Mouse (Mus musculus) heart, postnatal 0 days (tissue): ENCODE measurements around the gene Oip5.

Source experiments
- CTCF ChIP-seq: IDR thresholded peaks from 2 replicates; pipeline ENCODE4 v1.5.1; 2016; ENCODE audit warnings: antibody characterized with exemption, control low read depth, low read depth
- EP300 ChIP-seq: IDR thresholded peaks from 2 replicates; pipeline ENCODE4 v1.6.1; 2016; ENCODE audit warnings: antibody characterized with exemption, low read depth

DNA sequence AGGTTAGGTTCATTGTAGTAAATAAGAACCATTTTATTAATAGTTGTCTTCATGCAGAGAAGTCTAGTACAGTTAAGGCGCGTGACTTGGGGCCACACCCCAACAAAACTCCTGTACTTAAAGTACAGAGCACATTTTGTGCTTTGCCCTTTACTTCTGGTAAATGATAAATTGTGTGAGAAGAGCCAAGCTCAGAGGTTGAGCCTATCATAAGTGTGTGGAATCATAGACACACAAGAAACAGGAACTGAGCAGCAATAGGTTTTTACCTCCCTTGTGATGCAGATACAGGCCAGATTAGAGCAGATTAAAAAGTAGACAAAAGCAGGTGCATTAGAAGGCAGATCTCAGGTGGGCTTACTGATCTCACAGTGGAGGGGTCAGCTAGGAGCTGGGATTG is 3.0 kb upstream of the Oip5 start:
- TF ChIP-seq CTCF (no peak), EP300 (no peak)
